Mouse (Mus musculus) limb, embryonic 15.5 days (tissue): ENCODE measurements around the gene 4930435E12Rik. TPM values are rescaled to one million over a fixed set of nuclear protein-coding genes. Genes with fewer than 3 reads are reported as not detected.

Source experiments
- ATAC-seq: fragments of 200-750 bp; cut with Nextera tagmentation; 2 replicates; pipeline ENCODE4 v1.8.0; 2017; ENCODE audit warnings: low read depth, moderate TSS enrichment; ENCODE audit not compliant: insufficient number of reproducible peaks, low FRiP score, low TSS enrichment
- H3K27ac ChIP-seq: fragments of 300-500 bp; sonication (generic); 2 replicates; pipeline ENCODE4 v1.5.1; 2015; ENCODE audit warnings: moderate library complexity, mild to moderate bottlenecking, inconsistent platforms
- H3K27me3 ChIP-seq: fragments of 300-500 bp; sonication (generic); 2 replicates; pipeline ENCODE4 v1.6.1; 2015; ENCODE audit warnings: inconsistent platforms
- H3K36me3 ChIP-seq: fragments of 300-500 bp; sonication (generic); 2 replicates; pipeline ENCODE4 v1.6.1; 2015; ENCODE audit warnings: inconsistent platforms
- H3K4me1 ChIP-seq: fragments of 300-500 bp; sonication (generic); 2 replicates; pipeline ENCODE4 v1.6.1; 2015; ENCODE audit warnings: inconsistent platforms
- H3K4me2 ChIP-seq: fragments of 300-500 bp; sonication (generic); 2 replicates; pipeline ENCODE4 v1.6.1; 2015; ENCODE audit warnings: mild to moderate bottlenecking, inconsistent platforms
- H3K4me3 ChIP-seq: fragments of 300-500 bp; sonication (generic); 2 replicates; pipeline ENCODE4 v1.5.1; 2015; ENCODE audit warnings: mild to moderate bottlenecking, inconsistent platforms
- H3K9ac ChIP-seq: fragments of 300-500 bp; sonication (generic); 2 replicates; pipeline ENCODE4 v1.6.1; 2015; ENCODE audit warnings: inconsistent platforms
- H3K9me3 ChIP-seq: fragments of 300-500 bp; sonication (generic); 2 replicates; pipeline ENCODE4 v1.6.1; 2016; ENCODE audit warnings: inconsistent platforms
- WGBS: fragments of 180-500 bp; shearing (Covaris S2); methylation state at CpG from one replicate; pipeline ENCODE4 v1.1.7; 2015; 5-methylcytosine and 5-hydroxymethylcytosine counted together
- polyA plus RNA-seq: library from polyadenylated mRNA; unstranded; fragments of >200 nt; fragmentation: Nextera tagmentation; extraction: Ambion mirVana; gene quantifications from 2 replicates; pipeline ENCODE4 v1.2.1, GENCODE M21; 2015

4930435E12Rik gene
- polyA plus RNA-seq, 1 experiment from 2014 or later = not detected

DNA sequence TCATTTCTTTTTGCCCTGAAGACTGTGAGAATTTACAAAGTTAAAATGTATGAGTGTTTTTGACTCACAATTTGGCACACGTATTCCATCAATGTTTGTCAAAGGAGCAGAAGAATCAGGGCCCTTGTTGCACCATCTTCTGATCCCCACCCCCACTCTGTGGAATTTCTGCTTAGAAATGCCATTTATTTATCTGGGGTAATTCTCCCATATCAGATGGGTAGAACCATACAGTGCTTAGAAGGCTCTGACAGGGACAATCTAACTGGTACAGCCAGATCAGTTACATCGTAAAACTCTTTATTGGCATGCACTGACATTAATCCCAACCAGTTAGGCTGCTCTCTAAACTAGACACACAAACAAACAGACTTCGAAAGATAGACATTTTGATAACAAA, 38.6 kb downstream of the 4930435E12Rik start:
- no peak overlapping the region for H3K4me3 ChIP-seq
- no peak overlapping the region for H3K4me2 ChIP-seq
- H3K27ac ChIP-seq = no peak overlapping the region
- ATAC-seq = 0 out of 2 replicates have a peak, but pooled peaks have one; percentile 44
- H3K27me3 ChIP-seq = no peaks in the 10 kb centered on the region
- H3K9ac ChIP-seq = no peak overlapping the region
- WGBS = 61% methylated on average over 3 of the region's 3 CpGs
- H3K36me3 ChIP-seq = no peaks in the 10 kb centered on the region
- no peaks in the 10 kb centered on the region for H3K4me1 ChIP-seq
- H3K9me3 ChIP-seq = no peaks in the 10 kb centered on the region

DNA sequence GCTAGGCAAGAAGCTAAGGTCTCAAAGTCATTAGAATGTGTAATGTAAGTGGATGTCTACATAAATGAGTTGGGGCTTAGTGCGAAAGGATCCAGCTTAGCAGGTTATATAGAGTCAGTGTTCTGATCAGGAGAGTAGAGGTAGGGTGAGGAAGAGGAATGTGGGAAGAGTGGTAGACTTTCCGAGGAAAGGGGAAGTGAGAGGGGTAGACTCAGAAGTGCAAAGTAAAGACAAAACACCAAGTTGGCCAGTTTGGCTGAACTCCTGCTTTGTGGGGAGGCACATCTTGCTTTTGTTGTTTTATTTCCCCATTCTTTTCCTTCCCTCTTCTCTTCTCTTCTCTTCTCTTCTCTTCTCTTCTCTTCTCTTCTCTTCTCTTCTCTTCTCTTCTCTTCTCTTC, 39.5 kb downstream of the 4930435E12Rik start:
- no peaks in the 10 kb centered on the region for H3K9me3 ChIP-seq
- WGBS = 78% methylated on average over 2 of the region's 2 CpGs
- H3K9ac ChIP-seq = no peak overlapping the region
- H3K36me3 ChIP-seq = no peaks in the 10 kb centered on the region
- no peak overlapping the region for H3K27ac ChIP-seq
- no peaks in the 10 kb centered on the region for H3K27me3 ChIP-seq
- H3K4me1 ChIP-seq = no peaks in the 10 kb centered on the region
- no peak overlapping the region for H3K4me2 ChIP-seq
- no peak for ATAC-seq
- H3K4me3 ChIP-seq = no peak overlapping the region

DNA sequence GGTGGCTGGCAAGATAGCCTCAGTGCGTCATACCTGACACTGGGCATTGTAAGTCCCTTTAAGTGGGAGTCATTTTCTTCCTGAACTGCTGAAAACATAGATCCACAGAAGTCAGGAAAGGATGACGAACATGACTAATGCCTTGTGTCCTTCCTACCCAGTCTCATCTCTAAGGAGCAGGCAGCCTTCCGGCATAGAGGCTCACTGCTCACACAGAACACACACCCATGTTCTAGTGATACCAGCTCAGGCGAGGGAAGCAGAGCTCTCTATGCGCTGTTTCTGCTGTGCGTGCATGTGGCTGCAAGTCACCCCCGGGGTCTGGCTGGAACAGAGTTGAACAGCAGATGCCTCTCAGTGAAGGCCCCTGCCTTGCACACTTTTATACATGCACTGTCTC, 43.2 kb downstream of the 4930435E12Rik start:
- Histone ChIP-seq H3K36me3 (no peaks in the 10 kb centered on the region), H3K4me3 (no peak overlapping the region), H3K27me3 (no peaks in the 10 kb centered on the region), H3K4me1 (no peaks in the 10 kb centered on the region), H3K27ac (no peak overlapping the region), H3K9me3 (no peaks in the 10 kb centered on the region), H3K9ac (no peak overlapping the region), H3K4me2 (no peak overlapping the region)
- 71% methylated on average over 7 of the region's 7 CpGs for WGBS
- ATAC-seq = no peak

DNA sequence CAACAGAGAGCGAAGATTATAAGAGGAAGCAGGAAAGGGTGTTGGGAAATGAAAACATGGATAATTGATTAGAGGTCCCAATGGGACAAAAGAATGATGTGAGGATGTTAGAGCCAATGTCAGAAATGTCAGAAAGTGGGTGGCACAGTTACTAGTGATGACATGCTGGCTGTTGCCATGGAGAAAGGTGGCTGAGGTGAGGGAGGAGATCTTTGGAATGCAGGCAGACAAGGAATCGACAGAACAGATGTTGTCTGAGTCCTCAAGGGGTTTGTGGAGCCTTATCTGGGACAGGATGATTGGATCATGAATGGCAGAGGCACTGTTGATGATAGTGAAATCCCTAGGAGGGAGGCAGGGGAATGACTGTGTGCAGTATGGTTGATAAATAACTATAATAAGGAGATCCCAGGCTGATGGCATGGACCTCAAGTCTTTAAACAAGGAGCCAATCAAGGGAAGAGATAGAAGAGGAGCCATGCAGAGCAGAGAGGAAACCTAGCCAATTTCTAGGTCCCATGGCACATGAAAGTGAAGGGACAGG, 46.0 kb downstream of the 4930435E12Rik start:
- Histone ChIP-seq H3K4me2 (no peak overlapping the region), H3K9ac (no peak overlapping the region), H3K9me3 (no peaks in the 10 kb centered on the region), H3K4me1 (no peaks in the 10 kb centered on the region), H3K36me3 (no peaks in the 10 kb centered on the region), H3K27ac (no peak overlapping the region), H3K27me3 (no peaks in the 10 kb centered on the region), H3K4me3 (no peak overlapping the region)
- WGBS = 56% methylated on average over 2 of the region's 2 CpGs
- ATAC-seq = no peak

DNA sequence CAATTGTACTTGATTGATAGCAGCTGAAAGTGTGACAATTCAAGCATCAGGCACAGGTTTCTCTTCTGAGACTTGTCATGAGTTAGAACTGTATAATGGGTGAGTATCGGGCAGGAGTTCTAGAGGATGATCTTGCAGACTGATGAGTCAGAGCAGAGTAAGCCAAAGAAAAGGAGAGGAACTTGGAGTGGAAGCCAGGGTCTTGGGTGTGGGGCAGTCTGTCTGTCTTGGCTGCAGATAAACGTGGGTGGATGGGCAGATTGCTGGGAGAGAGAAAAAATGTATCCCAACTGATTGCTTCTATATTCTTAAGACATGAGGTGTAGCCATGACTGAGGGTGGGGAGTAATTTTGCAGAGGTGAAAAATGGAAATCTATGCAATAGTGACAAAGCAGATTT, 46.6 kb downstream of the 4930435E12Rik start:
- no peak overlapping the region for H3K4me3 ChIP-seq
- no peak overlapping the region for H3K4me2 ChIP-seq
- no peaks in the 10 kb centered on the region for H3K36me3 ChIP-seq
- no peak overlapping the region for H3K27ac ChIP-seq
- no peaks in the 10 kb centered on the region for H3K4me1 ChIP-seq
- H3K27me3 ChIP-seq = no peaks in the 10 kb centered on the region
- 67% methylated on average over 2 of the region's 2 CpGs for WGBS
- no peaks in the 10 kb centered on the region for H3K9me3 ChIP-seq
- H3K9ac ChIP-seq = no peak overlapping the region
- ATAC-seq = no peak

DNA sequence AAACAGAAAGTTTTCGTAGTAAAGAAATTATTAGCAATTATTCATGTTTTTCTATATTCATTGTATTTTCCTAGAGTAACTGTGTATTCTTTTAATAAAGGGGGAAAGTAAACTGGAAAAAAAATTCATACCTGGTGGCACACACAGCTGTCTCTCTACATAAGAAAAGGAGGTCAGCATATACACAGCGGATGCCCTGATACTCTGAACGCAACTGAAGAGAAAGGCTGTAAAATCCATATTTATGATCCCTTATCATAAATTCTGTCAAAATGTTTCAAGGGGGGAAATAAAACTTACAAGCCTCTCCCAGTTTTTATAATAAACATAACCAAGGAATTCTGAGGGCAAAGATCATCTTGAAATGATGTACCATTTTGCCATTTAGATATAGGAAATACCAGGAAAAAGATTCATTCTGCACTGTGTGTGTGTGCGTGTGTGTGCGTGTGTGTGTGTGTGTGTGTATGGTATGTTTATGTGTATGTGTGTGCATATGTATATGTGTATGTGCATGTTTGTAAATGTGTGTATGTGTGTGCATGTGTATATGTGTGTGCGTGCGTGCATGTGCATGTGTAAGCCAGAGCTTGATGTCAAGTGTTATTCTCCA, 47.5 kb downstream of the 4930435E12Rik start:
- no peaks in the 10 kb centered on the region for H3K4me1 ChIP-seq
- H3K4me2 ChIP-seq = no peak overlapping the region
- H3K36me3 ChIP-seq = no peaks in the 10 kb centered on the region
- no peak overlapping the region for H3K4me3 ChIP-seq
- no peak overlapping the region for H3K27ac ChIP-seq
- no peaks in the 10 kb centered on the region for H3K27me3 ChIP-seq
- no peaks in the 10 kb centered on the region for H3K9me3 ChIP-seq
- no peak overlapping the region for H3K9ac ChIP-seq
- WGBS = 92% methylated on average over 7 of the region's 7 CpGs
- ATAC-seq = no peak

DNA sequence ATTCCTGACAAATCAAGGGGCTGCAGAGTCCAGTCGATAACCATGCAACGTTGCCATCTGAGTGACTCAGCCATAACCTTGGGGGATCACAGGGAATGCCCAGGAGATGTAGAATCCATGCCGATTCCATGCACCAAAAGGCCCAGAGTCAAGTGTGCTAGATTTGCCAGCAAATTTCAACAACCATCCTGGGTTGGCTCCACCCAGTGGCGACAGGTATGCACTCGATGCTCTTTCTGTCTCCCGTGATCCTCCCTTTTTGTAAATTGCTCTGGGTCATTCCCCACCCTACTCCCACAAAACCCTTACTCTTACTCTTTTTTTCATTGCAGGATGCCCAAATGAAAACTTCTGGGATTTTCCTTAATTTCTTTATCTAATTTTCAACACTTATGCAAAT, 52.2 kb downstream of the 4930435E12Rik start:
- WGBS = 55% methylated on average over 6 of the region's 6 CpGs
- no peaks in the 10 kb centered on the region for H3K9me3 ChIP-seq
- ATAC-seq = no peak
- H3K36me3 ChIP-seq = no peaks in the 10 kb centered on the region
- H3K4me1 ChIP-seq = peaks cover 12% of the 10 kb centered on the region
- H3K9ac ChIP-seq = no peak overlapping the region
- no peaks in the 10 kb centered on the region for H3K27me3 ChIP-seq
- no peak overlapping the region for H3K4me2 ChIP-seq
- no peak overlapping the region for H3K4me3 ChIP-seq
- H3K27ac ChIP-seq = no peak overlapping the region

DNA sequence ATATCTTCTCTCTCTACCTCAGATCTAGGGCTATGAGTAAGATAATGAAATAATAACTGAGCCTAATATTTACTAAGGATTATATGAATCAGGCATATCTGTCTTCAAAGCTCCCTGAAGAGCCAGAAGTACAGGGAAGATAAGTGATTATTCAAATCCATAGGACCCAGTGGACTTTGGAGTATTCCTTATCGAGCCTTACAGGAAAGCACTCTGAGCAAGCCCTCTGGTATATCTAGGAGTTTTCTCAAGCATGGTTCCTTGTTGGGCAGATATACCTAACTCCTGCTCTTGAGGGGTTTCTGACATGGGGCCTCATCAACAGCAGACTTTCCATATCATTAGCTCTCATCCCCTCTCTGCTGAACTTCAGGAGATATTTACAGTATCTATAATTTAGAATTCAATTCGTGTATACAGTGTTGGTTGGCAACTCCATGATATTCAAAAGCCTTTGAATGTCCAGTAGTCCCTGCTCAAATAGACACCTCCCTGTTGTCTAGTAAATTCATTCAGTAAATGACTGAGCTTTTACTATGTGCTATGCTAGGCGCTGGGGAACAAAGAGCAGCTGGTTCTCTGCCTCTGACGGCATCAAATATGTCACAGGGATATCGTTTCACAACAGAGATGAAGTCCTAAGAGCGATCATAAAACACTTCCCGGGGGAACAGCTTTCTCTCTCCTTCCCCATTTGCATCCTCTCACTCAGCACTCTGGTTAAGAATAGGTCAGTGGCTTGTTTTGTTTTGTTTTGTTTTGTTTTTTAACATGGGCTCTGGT, 53.4 kb downstream of the 4930435E12Rik start:
- H3K36me3 ChIP-seq = no peaks in the 10 kb centered on the region
- no peak for ATAC-seq
- no peak overlapping the region for H3K4me2 ChIP-seq
- H3K9me3 ChIP-seq = no peaks in the 10 kb centered on the region
- peaks cover 12% of the 10 kb centered on the region for H3K4me1 ChIP-seq
- H3K9ac ChIP-seq = no peak overlapping the region
- H3K4me3 ChIP-seq = no peak overlapping the region
- 44% methylated on average over 7 of the region's 7 CpGs for WGBS
- H3K27me3 ChIP-seq = no peaks in the 10 kb centered on the region
- H3K27ac ChIP-seq = no peak overlapping the region

DNA sequence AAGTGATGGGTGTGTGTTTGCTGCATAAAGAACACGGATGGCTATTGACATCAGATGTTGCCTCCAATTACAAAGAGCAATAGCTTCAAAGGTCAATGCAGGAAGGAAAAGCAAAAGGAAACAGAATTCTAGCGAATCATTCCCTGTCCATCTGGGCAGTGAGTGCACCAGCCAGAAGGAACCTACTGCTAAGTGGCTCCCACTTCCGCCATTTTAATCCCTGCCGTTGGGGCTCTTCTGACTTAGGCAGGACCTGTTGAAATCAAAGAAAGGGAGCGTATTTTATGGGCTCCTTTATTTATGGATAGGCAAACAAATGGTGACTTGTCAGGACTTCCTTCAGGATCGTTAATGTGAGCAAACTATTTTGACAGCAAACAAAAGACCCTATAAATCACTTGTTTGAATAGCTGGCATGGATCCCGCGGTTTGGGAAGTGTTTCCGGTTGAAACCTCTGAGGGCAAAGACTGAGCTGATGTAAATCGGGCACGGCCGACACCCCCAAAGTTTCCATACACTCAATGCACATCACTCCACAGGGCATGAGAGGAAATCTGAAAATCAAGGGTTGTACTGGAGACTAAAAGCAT, 55.5 kb downstream of the 4930435E12Rik start:
- Histone ChIP-seq H3K9me3 (no peaks in the 10 kb centered on the region), H3K36me3 (peaks cover 12% of the 10 kb centered on the region), H3K27ac (no peak overlapping the region), H3K27me3 (no peaks in the 10 kb centered on the region), H3K4me2 (0 out of 2 replicates have a peak overlapping the region, but pooled peaks have one; percentile 0), H3K4me1 (peaks cover 12% of the 10 kb centered on the region), H3K9ac (no peak overlapping the region), H3K4me3 (no peak overlapping the region)
- WGBS = 27% methylated on average over 12 of the region's 12 CpGs
- ATAC-seq = no peak

DNA sequence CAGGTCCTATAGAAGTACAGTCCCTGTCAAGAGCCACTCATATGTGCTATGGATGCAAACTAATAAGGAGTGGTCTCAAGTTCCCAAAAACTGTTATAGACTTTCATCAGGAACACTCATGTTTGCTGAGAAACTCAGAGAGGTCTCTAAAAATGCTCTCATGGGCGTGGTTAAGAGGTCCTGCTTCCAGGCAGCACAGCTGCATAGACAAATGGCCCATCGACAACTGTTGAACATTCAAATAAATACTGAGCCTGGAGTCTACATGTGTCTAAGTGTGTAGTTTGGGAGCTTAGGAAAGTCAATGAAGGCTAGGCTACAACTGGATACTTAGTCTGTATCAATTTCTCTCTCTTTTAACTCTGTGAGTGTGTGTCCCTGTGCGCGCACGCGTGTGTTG, 57.4 kb downstream of the 4930435E12Rik start:
- WGBS = 92% methylated on average over 6 of the region's 6 CpGs
- Histone ChIP-seq H3K4me2 (no peak overlapping the region), H3K9me3 (no peaks in the 10 kb centered on the region), H3K27me3 (no peaks in the 10 kb centered on the region), H3K9ac (no peak overlapping the region), H3K36me3 (peaks cover 24% of the 10 kb centered on the region), H3K4me3 (no peak overlapping the region), H3K27ac (no peak overlapping the region), H3K4me1 (peaks cover 12% of the 10 kb centered on the region)
- no peak for ATAC-seq

DNA sequence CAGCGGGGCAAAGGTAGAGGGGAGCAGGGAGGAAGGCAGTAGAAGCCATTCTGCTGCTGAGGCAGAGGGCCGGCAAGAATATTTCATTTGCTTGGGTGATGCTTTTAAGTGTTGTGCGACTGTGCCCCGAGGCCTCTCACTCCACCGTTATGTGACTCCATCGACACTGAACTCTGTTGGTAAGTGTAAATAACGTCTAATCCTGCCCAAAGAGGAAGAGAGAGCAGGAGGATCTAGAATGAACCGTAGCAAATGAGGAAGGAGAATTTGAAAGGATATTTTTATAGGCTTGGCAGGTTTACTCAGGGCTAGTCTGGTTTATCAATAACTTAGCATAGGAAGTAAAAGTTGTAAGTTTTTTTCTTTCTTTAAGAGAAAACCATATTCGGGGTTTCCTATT, 59.0 kb downstream of the 4930435E12Rik start:
- Histone ChIP-seq H3K27me3 (no peaks in the 10 kb centered on the region), H3K4me1 (peaks cover 12% of the 10 kb centered on the region), H3K36me3 (peaks cover 30% of the 10 kb centered on the region), H3K9ac (no peak overlapping the region), H3K4me3 (no peak overlapping the region), H3K4me2 (no peak overlapping the region), H3K9me3 (no peaks in the 10 kb centered on the region), H3K27ac (no peak overlapping the region)
- WGBS = 70% methylated on average over 9 of the region's 9 CpGs
- no peak for ATAC-seq

DNA sequence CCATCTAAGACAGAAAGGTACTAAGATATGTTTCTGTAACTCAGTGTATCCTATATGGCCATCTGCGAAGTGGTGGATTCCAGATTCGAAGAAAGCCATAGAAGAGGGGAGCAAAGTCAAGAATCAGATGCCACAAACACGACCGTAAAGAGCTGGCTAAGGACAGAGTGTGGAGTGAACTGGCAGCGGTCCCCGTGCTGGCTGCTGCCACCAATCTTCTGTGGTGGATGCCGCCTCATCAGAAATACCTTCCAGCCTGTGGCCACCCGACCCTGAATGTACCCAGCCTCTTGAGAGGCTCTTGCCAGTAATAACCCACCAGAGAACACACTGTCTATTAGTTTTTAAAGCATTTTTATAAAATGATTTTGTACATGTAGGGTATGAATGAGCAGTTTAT, 60.2 kb downstream of the 4930435E12Rik start:
- no peak overlapping the region for H3K9ac ChIP-seq
- H3K27ac ChIP-seq = no peak overlapping the region
- H3K36me3 ChIP-seq = peaks cover 32% of the 10 kb centered on the region
- no peak for ATAC-seq
- 89% methylated on average over 8 of the region's 8 CpGs for WGBS
- no peaks in the 10 kb centered on the region for H3K9me3 ChIP-seq
- no peaks in the 10 kb centered on the region for H3K27me3 ChIP-seq
- no peak overlapping the region for H3K4me3 ChIP-seq
- no peak overlapping the region for H3K4me2 ChIP-seq
- peaks cover 12% of the 10 kb centered on the region for H3K4me1 ChIP-seq
